Comparison of ENCODE assay signal across 13 mouse cellular contexts in the genomic region with DNA sequence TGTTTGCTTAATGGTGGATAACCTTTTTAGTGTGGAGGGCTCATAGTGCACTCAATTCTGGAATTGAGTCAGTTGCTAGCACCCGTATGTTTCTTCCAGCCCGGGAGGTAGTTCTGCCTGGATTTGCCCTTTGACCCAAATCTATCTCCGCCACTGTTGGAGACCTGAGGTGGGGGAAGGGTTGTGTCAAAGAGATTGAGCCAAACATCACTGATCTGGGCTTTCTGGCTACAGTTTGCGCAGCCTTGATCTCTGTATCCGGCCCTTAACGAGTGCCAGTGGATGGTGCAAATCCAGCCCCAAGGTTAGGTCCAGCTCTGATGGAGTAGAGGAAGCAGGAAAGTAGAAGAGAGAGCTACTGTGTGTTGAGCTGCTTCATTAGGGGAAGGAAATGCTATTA. TPM values are rescaled to one million over a fixed set of nuclear protein-coding genes. Genes with fewer than 3 reads are reported as not detected.
DNase-seq lines count a peak whose midpoint lies in the region; ATAC-seq and TF ChIP-seq lines count a peak whose summit lies in the region.
"Had no signal": no experiment of that assay in that cellular context is flagged by ENCODE, and none has a peak within 500 bp of the region (broad histone marks: within the 10 kb centered on the region; RNA-seq: fewer than 3 reads in every experiment).

No protein-coding gene starts in this region.

- H3K9ac ChIP-seq in heart, embryonic 13.5 days: peak overlapping the region; percentile 52; the same call in 1 of the 2 replicates
- H3K9ac ChIP-seq in ES-Bruce4 (ENCODE audit: low read depth, poor library complexity, severe bottlenecking): peak overlapping the region; percentile 16; the same call in 1 of the 2 replicates
- peak overlapping the region; percentile 46 for H3K9ac ChIP-seq in liver, embryonic 11.5 days (ENCODE audit: low read depth, low read length)

- ATAC-seq in heart, embryonic 13.5 days (ENCODE audit: extremely low read depth, insufficient number of reproducible peaks, low FRiP score, low TSS enrichment): no peak
- ATAC-seq in liver, embryonic 11.5 days (replicated peaks; ENCODE audit: low FRiP score): no peak

- TF ChIP-seq POLR2A in ES-Bruce4 (IDR thresholded peaks at IDR 0.05; ENCODE audit: insufficient read depth, low read length): no peak
- TF ChIP-seq POLR2A in bone marrow macrophage, adult 2 months (IDR thresholded peaks at IDR 0.05; ENCODE audit: borderline replicate concordance, low read depth, low read length): no peak

- intact Hi-C loops in left cerebral cortex, postnatal 10 days (cut with DNase I): no loop called here

- H3K4me2 ChIP-seq in heart, embryonic 13.5 days: peak overlapping the region; percentile 55
- H3K4me2 ChIP-seq in liver, embryonic 11.5 days: peak overlapping the region; percentile 78

- H3K4me3 ChIP-seq in heart, embryonic 13.5 days: peak overlapping the region; percentile 14
- no peak overlapping the region for H3K4me3 ChIP-seq in heart, embryonic 10.5 days
- H3K4me3 ChIP-seq in ES-Bruce4 (ENCODE audit: low read depth, low read length): peak overlapping the region; percentile 10; the same call in 1 of the 2 replicates
- peak overlapping the region; percentile 63 for H3K4me3 ChIP-seq in bone marrow macrophage, adult 2 months (ENCODE audit: insufficient read depth, low read length)
- peak overlapping the region; percentile 28 for H3K4me3 ChIP-seq in liver, embryonic 11.5 days (ENCODE audit: low read depth, low read length)

- H3K27ac ChIP-seq in heart, embryonic 13.5 days (replicated peaks): no peak overlapping the region
- H3K27ac ChIP-seq in heart, embryonic 10.5 days: no peak overlapping the region
- no peak overlapping the region for H3K27ac ChIP-seq in ES-Bruce4 (ENCODE audit: insufficient read depth, low read length)
- 0 out of 2 replicates have a peak overlapping the region, but pooled peaks have one; percentile 12 for H3K27ac ChIP-seq in bone marrow macrophage, adult 2 months (ENCODE audit: insufficient read depth, low read depth, low read length)
- peak overlapping the region; percentile 87 for H3K27ac ChIP-seq in liver, embryonic 11.5 days (ENCODE audit: low read depth, low read length)

- WGBS in heart, embryonic 13.5 days: 50% methylated on average over 6 of the region's 6 CpGs
- WGBS in heart, embryonic 10.5 days: 47% methylated on average over 6 of the region's 6 CpGs
- 38% methylated on average over 6 of the region's 6 CpGs for WGBS in liver, embryonic 11.5 days

- H3K27me3 ChIP-seq in heart, embryonic 13.5 days (replicated peaks): no peaks in the 10 kb centered on the region
- H3K27me3 ChIP-seq in heart, embryonic 10.5 days (ENCODE audit: insufficient read depth, poor library complexity, severe bottlenecking): no peaks in the 10 kb centered on the region; the same call in 1 of the 2 replicates
- H3K27me3 ChIP-seq in ES-Bruce4 (ENCODE audit: control insufficient read depth, insufficient read depth, low read length, poor library complexity, severe bottlenecking): no peaks in the 10 kb centered on the region
- H3K27me3 ChIP-seq in liver, embryonic 11.5 days (replicated peaks; ENCODE audit: control insufficient read depth, insufficient read depth, low read length): no peaks in the 10 kb centered on the region

- peaks cover 27% of the 10 kb centered on the region for H3K36me3 ChIP-seq in heart, embryonic 13.5 days
- H3K36me3 ChIP-seq in heart, embryonic 10.5 days: peaks cover 14% of the 10 kb centered on the region; the same call in 1 of the 2 replicates
- H3K36me3 ChIP-seq in ES-Bruce4 (ENCODE audit: control insufficient read depth, insufficient read depth, low read length, poor library complexity, severe bottlenecking): peaks cover 25% of the 10 kb centered on the region
- peaks cover 14% of the 10 kb centered on the region; the same call in 1 of the 2 replicates for H3K36me3 ChIP-seq in liver, embryonic 11.5 days (ENCODE audit: control insufficient read depth, insufficient read depth, low read length)

- peaks cover 48% of the 10 kb centered on the region for H3K4me1 ChIP-seq in heart, embryonic 13.5 days
- H3K4me1 ChIP-seq in heart, embryonic 10.5 days: peaks cover 35% of the 10 kb centered on the region
- peaks cover 5% of the 10 kb centered on the region for H3K4me1 ChIP-seq in ES-Bruce4 (ENCODE audit: control insufficient read depth, insufficient read depth, low read length)
- peaks cover 31% of the 10 kb centered on the region for H3K4me1 ChIP-seq in bone marrow macrophage, adult 2 months (ENCODE audit: control insufficient read depth, insufficient read depth, low read length)
- peaks cover 19% of the 10 kb centered on the region for H3K4me1 ChIP-seq in liver, embryonic 11.5 days (replicated peaks; ENCODE audit: control insufficient read depth, insufficient read depth, low read length)

- no peak for TF ChIP-seq CTCF in ES-Bruce4 (IDR thresholded peaks at IDR 0.05; ENCODE audit: low read depth, low read length)
- TF ChIP-seq CTCF in bone marrow macrophage, adult 2 months (IDR thresholded peaks at IDR 0.05; ENCODE audit: low read depth, low read length): no peak

- DNase-seq in heart, embryonic 10.5 days (ENCODE audit: low spot score): no peak
- no peak for DNase-seq in liver, embryonic 11.5 days (ENCODE audit: low spot score)
- DNase-seq in cerebellum, adult 11-12 months: no peak
- no peak for DNase-seq in urinary bladder, adult 18-20 months (ENCODE audit: low spot score in 2 of 2)
- no peak for DNase-seq in left cerebral cortex, postnatal 10 days (ENCODE audit: extremely low spot score in 1 of 2, low spot score in 2 of 2)
- DNase-seq: cerebellum, postnatal 25 days; thymus, adult 2 months had no signal

- no peak for TF ChIP-seq EP300 in ES-Bruce4 (IDR thresholded peaks at IDR 0.05; ENCODE audit: insufficient read depth, low read depth, low read length)

- no peaks in the 10 kb centered on the region for H3K9me3 ChIP-seq in heart, embryonic 13.5 days
- H3K9me3 ChIP-seq in heart, embryonic 10.5 days: no peaks in the 10 kb centered on the region
- H3K9me3 ChIP-seq in ES-Bruce4 (replicated peaks; ENCODE audit: control insufficient read depth, insufficient read depth, low read length, poor library complexity, severe bottlenecking): no peaks in the 10 kb centered on the region
- H3K9me3 ChIP-seq in liver, embryonic 11.5 days (ENCODE audit: control insufficient read depth, low read length): no peaks in the 10 kb centered on the region

RNA-seq across cellular contexts. Expression of gene Trim25, which starts 3.9 kb away (rescaled TPM):
- 14.1 and 14.8 TPM in 2 replicates for polyA plus RNA-seq in heart, embryonic 13.5 days (2015; fragmentation: Nextera tagmentation; extraction: Ambion mirVana)
- 12.7 and 13.9 TPM in 2 replicates for polyA plus RNA-seq in heart, embryonic 10.5 days (2016; fragmentation: Nextera tagmentation; extraction: Ambion mirVana)
- polyA plus RNA-seq in ES-Bruce4 (2011; ENCODE audit: insufficient read depth, insufficient read length, low read depth, missing spikeins): 47.3 and 49.9 TPM in 2 replicates
- 85.2 and 95.7 TPM in 2 replicates for polyA plus RNA-seq in bone marrow macrophage, adult 2 months (2012; ENCODE audit: insufficient read depth, insufficient read length, missing spikeins)
- polyA plus RNA-seq in liver, embryonic 11.5 days (2014; fragmentation: Nextera tagmentation; extraction: Ambion mirVana): 20.6 and 21.1 TPM in 2 replicates
- total RNA-seq in left cerebral cortex, postnatal 10 days (2021): 1 to 10 TPM; 6.0 to 6.3 TPM

RNA-seq across cellular contexts. Expression of gene Coil, which starts 33.0 kb away (rescaled TPM):
- polyA plus RNA-seq in heart, embryonic 13.5 days (2015; fragmentation: Nextera tagmentation; extraction: Ambion mirVana): 9.9 and 10.1 TPM in 2 replicates
- polyA plus RNA-seq in heart, embryonic 10.5 days (2016; fragmentation: Nextera tagmentation; extraction: Ambion mirVana): 15.4 and 19.2 TPM in 2 replicates
- polyA plus RNA-seq in ES-Bruce4 (2011; ENCODE audit: insufficient read depth, insufficient read length, low read depth, missing spikeins): 32.7 and 33.5 TPM in 2 replicates
- 6.0 and 7.2 TPM in 2 replicates for polyA plus RNA-seq in bone marrow macrophage, adult 2 months (2012; ENCODE audit: insufficient read depth, insufficient read length, missing spikeins)
- 9.3 and 9.5 TPM in 2 replicates for polyA plus RNA-seq in liver, embryonic 11.5 days (2014; fragmentation: Nextera tagmentation; extraction: Ambion mirVana)
- total RNA-seq in left cerebral cortex, postnatal 10 days (2021): 10 to 100 TPM; 21.0 to 21.3 TPM

RNA-seq across cellular contexts. Expression of gene Elobl, which starts 36.3 kb away (rescaled TPM):
- polyA plus RNA-seq in heart, embryonic 13.5 days (2015; fragmentation: Nextera tagmentation; extraction: Ambion mirVana): not detected in 2 replicates
- polyA plus RNA-seq in heart, embryonic 10.5 days (2016; fragmentation: Nextera tagmentation; extraction: Ambion mirVana): not detected in 2 replicates
- 12.6 and 13.8 TPM in 2 replicates for polyA plus RNA-seq in ES-Bruce4 (2011; ENCODE audit: insufficient read depth, insufficient read length, low read depth, missing spikeins)
- not detected in 2 replicates for polyA plus RNA-seq in bone marrow macrophage, adult 2 months (2012; ENCODE audit: insufficient read depth, insufficient read length, missing spikeins)
- polyA plus RNA-seq in liver, embryonic 11.5 days (2014; fragmentation: Nextera tagmentation; extraction: Ambion mirVana): not detected in 2 replicates
- total RNA-seq in left cerebral cortex, postnatal 10 days (2021): not detected
- total RNA-seq: granulocyte monocyte progenitor cell, adult 5-6 weeks had no signal
- polyA plus RNA-seq: limb, embryonic 11.5 days; neural tube, embryonic 14.5 days had no signal

RNA-seq across cellular contexts. Expression of gene Scpep1, which starts 47.8 kb away (rescaled TPM):
- 44.6 and 49.1 TPM in 2 replicates for polyA plus RNA-seq in heart, embryonic 13.5 days (2015; fragmentation: Nextera tagmentation; extraction: Ambion mirVana)
- 56.2 and 61.9 TPM in 2 replicates for polyA plus RNA-seq in heart, embryonic 10.5 days (2016; fragmentation: Nextera tagmentation; extraction: Ambion mirVana)
- polyA plus RNA-seq in ES-Bruce4 (2011; ENCODE audit: insufficient read depth, insufficient read length, low read depth, missing spikeins): 186 and 188 TPM in 2 replicates
- 259 and 279 TPM in 2 replicates for polyA plus RNA-seq in bone marrow macrophage, adult 2 months (2012; ENCODE audit: insufficient read depth, insufficient read length, missing spikeins)
- 57.4 and 59.4 TPM in 2 replicates for polyA plus RNA-seq in liver, embryonic 11.5 days (2014; fragmentation: Nextera tagmentation; extraction: Ambion mirVana)
- total RNA-seq in left cerebral cortex, postnatal 10 days (2021): 10 to 100 TPM; 18.2 to 20.7 TPM

Comparison
In these comparisons a context has a peak if more than half of its experiments do, and no peak if none do; other contexts are left out.
1. H3K27ac ChIP-seq: peak in bone marrow macrophage, adult 2 months (single experiment) and liver, embryonic 11.5 days (single experiment); none in heart, embryonic 13.5 days (single experiment), heart, embryonic 10.5 days (single experiment) and ES-Bruce4 (single experiment).
2. Peak in every context shown above with its lines, with median percentiles within 50 percentile points of each other: H3K9ac ChIP-seq.